Mouse (Mus musculus): ENCODE results near the gene Cfap99. TPM values are rescaled to one million over a fixed set of nuclear protein-coding genes. Genes with fewer than 3 reads are reported as not detected.

The Cfap99 gene
- polyA plus RNA-seq, 1 experiment from 2014 or later, result not detected

DNA sequence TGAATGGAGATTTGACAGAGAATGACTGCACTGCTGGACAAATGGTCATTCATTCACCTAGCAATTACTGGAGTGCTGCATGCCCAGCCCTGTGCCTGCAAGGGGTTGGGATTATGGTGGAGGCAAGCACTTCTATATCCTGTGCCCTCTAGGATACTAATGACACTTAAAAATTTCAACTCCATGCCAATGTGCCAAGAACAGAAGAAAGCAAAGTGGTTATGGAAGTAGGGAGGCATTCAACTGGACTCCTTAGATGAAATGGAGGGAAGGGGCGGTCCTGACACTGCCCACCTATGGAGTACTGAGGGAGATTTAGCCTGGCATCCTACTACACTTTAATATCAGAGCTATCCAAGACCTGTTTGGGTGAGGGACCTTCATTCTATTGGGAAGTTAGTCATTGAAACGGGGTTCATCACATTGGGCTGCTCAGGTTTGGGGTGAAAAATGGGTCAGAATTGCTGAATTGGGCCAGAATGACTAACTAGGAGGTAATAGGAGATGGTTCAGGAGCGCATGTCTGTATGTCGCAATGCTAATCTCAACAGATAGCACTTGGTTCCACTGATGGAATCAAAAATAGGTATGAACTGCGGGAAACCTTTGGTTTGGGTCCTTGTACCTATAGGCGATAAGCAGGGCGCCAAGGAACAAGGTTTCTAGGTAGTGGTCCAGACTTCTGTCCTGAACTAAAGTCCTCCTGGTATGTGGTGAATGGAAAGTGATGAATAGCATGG is 80.3 kb downstream of the Cfap99 start:
- peak overlapping the region; percentile 42 for H3K27ac ChIP-seq (ENCODE audit: low read length)
- peak overlapping the region; percentile 80 for H3K9ac ChIP-seq (ENCODE audit: low read length)
- H3K4me3 ChIP-seq (replicated peaks; ENCODE audit: low read length), result peak overlapping the region; percentile 92
- no peak for ATAC-seq (ENCODE audit: insufficient read depth, low FRiP score)
- no peaks in the 10 kb centered on the region for H3K27me3 ChIP-seq (ENCODE audit: control insufficient read depth, insufficient read depth, low read length)
- peaks cover 11% of the 10 kb centered on the region for H3K4me1 ChIP-seq (ENCODE audit: control insufficient read depth, insufficient read depth, low read length)
- H3K4me2 ChIP-seq (ENCODE audit: low read depth, low read length), result peak overlapping the region; percentile 52
- no peaks in the 10 kb centered on the region for H3K9me3 ChIP-seq (replicated peaks; ENCODE audit: control insufficient read depth, low read length)
- H3K36me3 ChIP-seq (ENCODE audit: control insufficient read depth, insufficient read depth, low read length), result no peaks in the 10 kb centered on the region
- WGBS, result 66% methylated on average over 7 of the region's 7 CpGs

DNA sequence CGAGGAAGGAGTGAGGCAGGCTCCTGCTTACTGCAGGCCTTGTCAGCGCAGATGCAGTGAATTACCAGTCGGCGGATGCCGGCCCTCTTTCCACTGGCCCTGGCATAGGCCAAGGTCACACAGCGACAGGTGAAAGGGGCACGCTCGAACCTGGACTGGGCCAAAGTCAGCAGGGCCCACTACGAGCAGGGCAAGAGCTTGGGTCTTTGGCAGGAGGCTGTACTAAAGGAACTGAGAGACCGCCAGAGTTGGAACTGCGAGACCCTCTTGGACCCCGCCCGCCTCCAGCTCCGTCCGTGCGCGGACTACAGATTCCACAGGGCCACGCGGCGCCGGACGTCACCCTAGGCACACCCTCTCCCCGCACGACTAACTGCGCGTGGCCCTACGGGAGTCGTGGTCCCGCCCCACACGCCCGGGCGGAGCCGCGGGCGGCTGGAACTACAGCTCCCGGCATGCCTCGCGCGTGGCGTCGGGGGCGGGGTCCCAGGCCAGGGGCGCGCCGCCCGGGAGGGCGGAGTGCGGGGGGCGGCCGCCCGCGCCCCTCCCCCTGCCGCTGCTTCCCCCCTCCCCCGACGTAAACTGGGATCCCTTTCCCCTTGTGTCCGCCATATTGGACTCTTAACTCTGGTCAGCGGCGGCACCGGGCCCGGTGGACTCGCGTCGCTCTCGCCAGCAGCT is 81.1 kb downstream of the Cfap99 start, which contains the start of gene Fam193a:
Gene Fam193a, plus strand, starts transcription at position 593 of the 681 bp plus-strand sequence.
- peak within 1 kb of the TSS; percentile 84 for H3K4me2 ChIP-seq (ENCODE audit: low read depth, low read length)

GRCm38 (mm10) chr5:34370022-34370823 is 81.8 kb downstream of the Cfap99 start:
- ATAC-seq (ENCODE audit: insufficient read depth, low FRiP score), result 0 out of 2 replicates have a peak, but pooled peaks have one; percentile 1
- Histone ChIP-seq H3K36me3 (ENCODE audit: control insufficient read depth, insufficient read depth, low read length) (no peaks in the 10 kb centered on the region), H3K4me2 (ENCODE audit: low read depth, low read length) (peak overlapping the region; percentile 84), H3K9me3 (replicated peaks; ENCODE audit: control insufficient read depth, low read length) (no peaks in the 10 kb centered on the region), H3K4me1 (ENCODE audit: control insufficient read depth, insufficient read depth, low read length) (peaks cover 11% of the 10 kb centered on the region), H3K27me3 (ENCODE audit: control insufficient read depth, insufficient read depth, low read length) (no peaks in the 10 kb centered on the region), H3K4me3 (replicated peaks; ENCODE audit: low read length) (peak overlapping the region; percentile 92), H3K27ac (ENCODE audit: low read length) (peak overlapping the region; percentile 64), H3K9ac (ENCODE audit: low read length) (peak overlapping the region; percentile 97)
- under 1% methylated on average over 72 of the region's 114 CpGs for WGBS

More for the DNA sequence above, 81.1 kb downstream of the Cfap99 start, which contains the start of gene Fam193a:
- Histone ChIP-seq H3K27me3 (ENCODE audit: control insufficient read depth, insufficient read depth, low read length) (no peaks in the 10 kb centered on the region), H3K9me3 (replicated peaks; ENCODE audit: control insufficient read depth, low read length) (no peaks in the 10 kb centered on the region), H3K9ac (ENCODE audit: low read length) (peak within 1 kb of the TSS; percentile 97), H3K36me3 (ENCODE audit: control insufficient read depth, insufficient read depth, low read length) (no peaks in the 10 kb centered on the region), H3K4me3 (replicated peaks; ENCODE audit: low read length) (peak within 1 kb of the TSS; percentile 92), H3K4me1 (ENCODE audit: control insufficient read depth, insufficient read depth, low read length) (peaks cover 11% of the 10 kb centered on the region), H3K27ac (ENCODE audit: low read length) (peak within 1 kb of the TSS; percentile 64)
- peak; percentile 100 for ATAC-seq (ENCODE audit: insufficient read depth, low FRiP score)
- WGBS, result under 1% methylated on average over 49 of the region's 64 CpGs

- Histone ChIP-seq H3K9me3 (replicated peaks; ENCODE audit: control insufficient read depth, low read length) (no peaks in the 10 kb centered on the region), H3K27ac (ENCODE audit: low read length) (no peak overlapping the region), H3K4me1 (ENCODE audit: control insufficient read depth, insufficient read depth, low read length) (peaks cover 11% of the 10 kb centered on the region), H3K27me3 (ENCODE audit: control insufficient read depth, insufficient read depth, low read length) (no peaks in the 10 kb centered on the region), H3K36me3 (ENCODE audit: control insufficient read depth, insufficient read depth, low read length) (no peaks in the 10 kb centered on the region), H3K4me3 (replicated peaks; ENCODE audit: low read length) (peak overlapping the region; percentile 92), H3K4me2 (ENCODE audit: low read depth, low read length) (peak overlapping the region; percentile 84), H3K9ac (ENCODE audit: low read length) (peak overlapping the region; percentile 97)
- 23% methylated on average over 8 of the region's 8 CpGs for WGBS
- ATAC-seq (ENCODE audit: insufficient read depth, low FRiP score), result no peak
Observed at GRCm38 (mm10) chr5:34370840-34371239, 82.4 kb downstream of the Cfap99 start.

GRCm38 (mm10) chr5:34372141-34372540 is 83.7 kb downstream of the Cfap99 start:
- Histone ChIP-seq H3K4me1 (ENCODE audit: control insufficient read depth, insufficient read depth, low read length) (peaks cover 11% of the 10 kb centered on the region), H3K27me3 (ENCODE audit: control insufficient read depth, insufficient read depth, low read length) (no peaks in the 10 kb centered on the region), H3K36me3 (ENCODE audit: control insufficient read depth, insufficient read depth, low read length) (no peaks in the 10 kb centered on the region), H3K4me3 (replicated peaks; ENCODE audit: low read length) (no peak overlapping the region), H3K9me3 (replicated peaks; ENCODE audit: control insufficient read depth, low read length) (no peaks in the 10 kb centered on the region), H3K27ac (ENCODE audit: low read length) (no peak overlapping the region), H3K4me2 (ENCODE audit: low read depth, low read length) (no peak overlapping the region), H3K9ac (ENCODE audit: low read length) (no peak overlapping the region)
- ATAC-seq (ENCODE audit: insufficient read depth, low FRiP score), result no peak

GRCm38 (mm10) chr5:34372541-34372940 is 84.1 kb downstream of the Cfap99 start:
- H3K4me1 ChIP-seq (ENCODE audit: control insufficient read depth, insufficient read depth, low read length), result peaks cover 11% of the 10 kb centered on the region
- no peaks in the 10 kb centered on the region for H3K27me3 ChIP-seq (ENCODE audit: control insufficient read depth, insufficient read depth, low read length)
- no peak overlapping the region for H3K4me3 ChIP-seq (replicated peaks; ENCODE audit: low read length)
- H3K27ac ChIP-seq (ENCODE audit: low read length), result no peak overlapping the region
- H3K4me2 ChIP-seq (ENCODE audit: low read depth, low read length), result no peak overlapping the region
- no peaks in the 10 kb centered on the region for H3K36me3 ChIP-seq (ENCODE audit: control insufficient read depth, insufficient read depth, low read length)
- H3K9me3 ChIP-seq (replicated peaks; ENCODE audit: control insufficient read depth, low read length), result no peaks in the 10 kb centered on the region
- no peak for ATAC-seq (ENCODE audit: insufficient read depth, low FRiP score)
- H3K9ac ChIP-seq (ENCODE audit: low read length), result no peak overlapping the region

Other genes with a start within 250 kb of the Cfap99 start
- gene Poln, start 119.2 kb upstream of the Cfap99 start, polyA plus RNA-seq (2015; fragmentation: Nextera tagmentation; extraction: Ambion mirVana), result 0.72 and 1.1 TPM in 2 replicates
- gene Haus3, start 119.1 kb upstream of the Cfap99 start, polyA plus RNA-seq (2015; fragmentation: Nextera tagmentation; extraction: Ambion mirVana), result 26.2 and 30.9 TPM in 2 replicates
- gene Mxd4, start 100.9 kb upstream of the Cfap99 start, polyA plus RNA-seq (2015; fragmentation: Nextera tagmentation; extraction: Ambion mirVana), result 32.8 and 36.9 TPM in 2 replicates
- gene Zfyve28, start 151 bp upstream of the Cfap99 start, polyA plus RNA-seq (2015; fragmentation: Nextera tagmentation; extraction: Ambion mirVana), result 0.63 and 1.1 TPM in 2 replicates
- 151 and 164 TPM in 2 replicates for gene Rnf4, start 47.7 kb downstream of the Cfap99 start, polyA plus RNA-seq (2015; fragmentation: Nextera tagmentation; extraction: Ambion mirVana)
- gene Fam193a, start 81.3 kb downstream of the Cfap99 start, polyA plus RNA-seq (2015; fragmentation: Nextera tagmentation; extraction: Ambion mirVana), result 8.7 and 9.2 TPM in 2 replicates
- gene Tnip2, start 225.4 kb downstream of the Cfap99 start, polyA plus RNA-seq (2015; fragmentation: Nextera tagmentation; extraction: Ambion mirVana), result 29.2 and 31.6 TPM in 2 replicates
- gene Sh3bp2, start 237.2 kb downstream of the Cfap99 start, polyA plus RNA-seq (2015; fragmentation: Nextera tagmentation; extraction: Ambion mirVana), result 5.8 and 7.0 TPM in 2 replicates

All from stomach, embryonic 16.5 days (tissue).